Mouse (Mus musculus): ENCODE measurements around the gene Cdc20b.
A peak's percentile ranks its signal among the peaks of the same experiment; 100 is the strongest.
"Not testable (repeated sequence)": the region's sequence is repeated elsewhere in the genome, so short reads cannot be mapped to it uniquely, and the experiment has no call there.

The Cdc20b gene

DNA sequence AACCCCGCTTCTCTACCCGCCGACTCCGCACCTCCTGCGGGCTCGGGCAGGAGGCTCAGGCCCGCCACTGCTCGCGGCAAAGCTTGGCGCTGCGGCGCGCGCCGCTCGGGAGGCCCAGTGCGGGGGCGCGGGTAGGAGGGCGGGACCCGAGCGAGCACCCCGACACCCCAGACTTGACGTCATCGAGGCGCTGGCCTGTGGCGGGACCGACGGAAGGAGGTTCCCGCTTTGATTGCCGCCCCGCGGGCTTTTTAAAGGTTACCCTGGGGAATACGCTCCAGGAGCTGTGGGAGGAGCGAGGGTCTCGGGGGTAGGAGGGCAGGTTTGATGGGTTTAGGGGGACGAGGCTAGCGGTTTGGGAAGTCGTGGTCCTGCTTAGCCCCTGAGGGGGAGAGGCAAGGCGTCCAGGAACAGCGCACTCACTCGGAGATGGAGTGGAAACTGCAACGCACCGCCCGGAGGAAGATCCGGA, at the start of gene Cdc20b:
Cdc20b (plus strand) TSS at position 162 of the 472 bp plus-strand sequence.
- peak; percentile 63 for DNase-seq (ENCODE audit: extremely low spot score)

DNA sequence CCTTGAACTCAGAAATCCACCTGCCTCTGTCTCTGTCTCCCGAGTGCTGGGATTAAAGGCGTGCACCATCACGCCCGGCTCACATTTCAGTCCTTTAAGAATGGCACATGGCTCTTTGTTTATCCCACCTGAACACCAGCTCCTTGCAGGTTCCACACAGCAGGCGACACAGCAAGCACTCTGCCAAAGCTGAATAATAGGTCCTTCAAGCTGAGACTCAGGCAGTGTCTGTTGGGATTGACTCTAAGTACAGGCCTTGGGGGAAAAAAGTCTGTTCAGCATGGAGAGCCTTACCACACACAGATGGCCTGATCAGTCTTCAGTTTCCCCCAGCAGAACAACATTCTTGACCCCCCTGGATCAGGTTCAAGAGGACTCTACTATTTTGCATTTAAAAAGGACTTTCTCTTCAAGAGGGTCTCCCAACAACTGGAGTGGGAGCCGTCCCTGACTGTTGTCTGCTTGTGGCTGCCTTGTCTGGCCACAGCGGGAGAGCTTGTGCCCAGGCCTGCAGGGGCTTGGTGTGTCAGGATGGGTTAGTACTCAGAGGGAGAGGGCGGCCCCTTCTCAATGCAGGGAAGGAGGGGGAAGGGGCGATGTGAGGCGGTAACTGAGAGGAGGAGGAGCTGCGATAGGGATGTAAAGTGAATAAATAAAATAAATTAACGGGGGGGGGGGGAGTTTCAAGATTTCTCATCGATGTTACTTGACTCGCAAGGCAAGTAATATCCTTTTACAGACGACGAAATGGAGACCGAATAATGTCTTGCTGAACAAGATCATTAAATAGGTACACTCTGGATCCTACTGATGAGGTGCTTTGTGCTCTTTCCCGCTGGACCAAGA, 49.1 kb upstream of the Cdc20b start:
- DNase-seq (ENCODE audit: extremely low spot score) = peak; percentile 55

- no peak for DNase-seq (ENCODE audit: extremely low spot score)
Observed at GRCm38 (mm10) chr13:112986451-112986950, 48.4 kb upstream of the Cdc20b start.

DNA sequence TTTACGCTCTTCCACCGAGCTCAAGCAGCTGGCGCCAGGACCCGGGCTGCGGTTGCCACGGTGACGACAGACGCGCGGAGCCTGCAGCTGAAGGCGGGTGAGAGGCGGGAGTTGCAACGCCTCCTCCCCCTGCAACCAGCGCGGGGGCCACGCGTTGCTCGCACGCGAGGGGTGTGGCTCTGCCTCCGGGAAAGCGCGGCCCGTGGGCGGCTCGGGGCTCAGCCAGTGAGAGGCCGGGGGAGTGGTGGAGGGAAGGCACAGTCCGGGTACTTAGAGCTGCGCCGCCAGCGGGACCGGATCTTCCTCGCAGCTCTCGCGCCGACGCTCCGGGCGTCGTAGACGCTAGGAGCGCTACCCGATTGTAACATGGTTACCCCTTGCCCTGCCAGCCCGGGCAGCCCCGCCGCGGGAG, 47.4 kb upstream of the Cdc20b start, which contains the start of gene Ccno:
Ccno (plus strand) TSS at position 271 of the 412 bp plus-strand sequence.
- DNase-seq (ENCODE audit: extremely low spot score) = peak; percentile 90

DNA sequence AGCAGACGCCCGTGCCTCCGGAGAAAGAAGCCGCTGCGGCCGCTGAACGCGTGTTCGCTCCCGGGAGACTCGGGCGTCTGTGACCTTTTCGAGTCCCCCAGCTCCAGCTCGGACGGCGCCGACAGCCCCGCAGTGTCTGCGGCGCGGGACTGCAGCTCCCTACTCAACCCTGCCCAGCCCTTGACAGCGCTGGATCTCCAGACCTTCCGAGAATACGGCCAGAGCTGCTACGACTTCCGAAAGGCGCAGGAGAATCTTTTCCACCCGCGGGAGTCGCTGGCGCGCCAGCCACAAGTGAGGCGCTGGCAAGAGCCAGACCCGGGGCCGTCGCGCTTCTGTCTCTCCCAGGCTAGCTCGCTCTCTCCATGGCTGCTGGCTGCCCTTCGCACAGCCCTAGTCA, 46.9 kb upstream of the Cdc20b start:
- no peak for DNase-seq (ENCODE audit: extremely low spot score)

- peak; percentile 38 for DNase-seq (ENCODE audit: extremely low spot score)
Observed at GRCm38 (mm10) chr13:112988866-112989265, 46.0 kb upstream of the Cdc20b start.

DNA sequence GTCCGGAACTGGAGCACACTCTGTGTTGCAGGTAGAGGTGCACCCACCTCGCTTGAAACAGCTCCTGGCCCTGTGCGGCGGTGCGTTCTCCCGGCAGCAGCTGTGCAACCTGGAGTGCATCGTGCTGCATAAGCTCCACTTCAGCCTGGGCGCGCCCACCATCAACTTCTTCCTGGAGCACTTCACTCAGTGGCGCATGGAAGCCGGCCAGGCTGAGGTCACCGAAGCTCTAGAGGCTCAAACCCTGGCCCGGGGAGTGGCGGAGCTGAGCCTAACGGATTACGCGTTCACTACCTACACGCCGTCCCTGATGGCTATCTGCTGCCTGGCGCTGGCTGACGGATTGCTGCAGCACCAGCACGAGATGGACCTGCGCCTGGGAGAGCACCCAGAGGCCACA, 45.4 kb upstream of the Cdc20b start:
- peak; percentile 23 for DNase-seq (ENCODE audit: extremely low spot score)

DNA sequence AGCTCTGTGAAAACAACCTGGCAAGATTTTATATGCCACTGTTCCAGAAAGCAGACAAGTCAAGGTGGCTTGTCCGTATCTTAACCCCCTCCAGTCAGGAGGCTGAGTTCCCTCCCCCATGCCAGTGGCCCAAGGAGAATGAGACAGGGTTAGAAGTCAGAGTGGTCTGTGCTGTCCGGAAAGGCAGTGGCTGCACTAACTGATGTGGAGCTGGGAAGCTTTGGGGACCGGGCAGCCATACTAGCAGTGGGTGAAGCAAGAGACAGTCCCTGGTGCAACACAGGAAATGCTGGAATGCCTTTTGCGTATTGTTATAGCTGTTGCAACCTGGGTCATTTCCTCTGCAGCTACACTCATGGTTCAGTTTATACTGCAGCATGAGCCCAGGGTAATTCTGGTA, 44.6 kb upstream of the Cdc20b start:
- no peak for DNase-seq (ENCODE audit: extremely low spot score)

DNA sequence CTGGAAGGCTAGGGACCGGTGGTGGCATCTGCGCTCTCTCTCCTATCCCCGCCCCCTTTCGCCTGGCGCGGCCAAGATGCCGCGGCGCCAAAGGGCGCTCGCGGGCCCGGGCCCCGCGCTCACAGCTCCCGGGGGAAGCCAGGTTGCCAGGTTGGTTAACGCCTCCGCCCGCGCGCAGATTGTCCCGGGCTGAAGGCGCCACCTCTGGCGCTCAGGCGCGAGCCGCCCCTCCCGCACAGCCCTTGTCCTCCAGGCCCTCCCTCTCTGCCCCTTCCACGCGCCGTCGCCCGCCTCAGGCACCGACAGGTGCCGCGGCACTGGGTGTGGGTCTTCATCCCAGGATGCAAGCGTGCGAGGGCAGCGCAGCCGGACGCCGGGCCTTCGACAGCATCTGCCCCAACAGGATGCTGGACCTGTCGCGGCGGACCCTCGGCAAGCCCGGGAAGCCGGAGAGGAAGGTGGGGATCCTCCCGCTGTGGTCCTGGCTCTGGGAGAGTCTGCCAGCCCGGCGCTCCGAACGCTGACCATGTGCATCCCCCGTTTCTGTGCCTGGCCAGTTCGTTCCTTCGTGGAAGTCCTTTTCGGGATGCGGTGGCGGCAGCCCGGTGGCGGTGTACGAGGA, 41.3 kb upstream of the Cdc20b start, which contains the start of gene Mcidas:
Mcidas (plus strand) TSS at position 315 of the 622 bp plus-strand sequence.
- DNase-seq (ENCODE audit: extremely low spot score) = peak; percentile 38

GRCm38 (mm10) chr13:112994191-112994590, 40.7 kb upstream of the Cdc20b start:
- DNase-seq (ENCODE audit: extremely low spot score) = peak; percentile 61

DNA sequence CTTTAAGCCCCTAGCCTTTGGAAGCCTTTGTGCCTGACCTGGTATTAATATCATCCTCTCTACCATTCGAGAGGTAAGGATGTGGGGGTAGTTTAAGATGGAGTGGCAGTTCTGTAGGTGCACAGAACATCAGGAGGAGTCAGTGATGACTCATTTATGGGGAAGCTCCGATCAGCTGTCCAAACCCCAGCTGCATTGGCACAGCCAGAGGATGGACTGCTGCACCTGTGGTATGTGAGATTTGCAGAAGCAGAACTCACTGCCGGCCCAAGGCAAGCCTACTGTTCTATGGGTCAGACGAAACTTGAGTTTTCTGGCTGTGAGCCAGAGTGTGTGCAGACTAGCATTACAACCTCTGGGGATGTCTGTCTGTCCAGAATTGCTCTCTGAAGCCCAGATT, 38.5 kb upstream of the Cdc20b start:
- DNase-seq (ENCODE audit: extremely low spot score) = no peak

GRCm38 (mm10) chr13:112997369-112997768, 37.5 kb upstream of the Cdc20b start:
- DNase-seq (ENCODE audit: extremely low spot score) = no peak

DNA sequence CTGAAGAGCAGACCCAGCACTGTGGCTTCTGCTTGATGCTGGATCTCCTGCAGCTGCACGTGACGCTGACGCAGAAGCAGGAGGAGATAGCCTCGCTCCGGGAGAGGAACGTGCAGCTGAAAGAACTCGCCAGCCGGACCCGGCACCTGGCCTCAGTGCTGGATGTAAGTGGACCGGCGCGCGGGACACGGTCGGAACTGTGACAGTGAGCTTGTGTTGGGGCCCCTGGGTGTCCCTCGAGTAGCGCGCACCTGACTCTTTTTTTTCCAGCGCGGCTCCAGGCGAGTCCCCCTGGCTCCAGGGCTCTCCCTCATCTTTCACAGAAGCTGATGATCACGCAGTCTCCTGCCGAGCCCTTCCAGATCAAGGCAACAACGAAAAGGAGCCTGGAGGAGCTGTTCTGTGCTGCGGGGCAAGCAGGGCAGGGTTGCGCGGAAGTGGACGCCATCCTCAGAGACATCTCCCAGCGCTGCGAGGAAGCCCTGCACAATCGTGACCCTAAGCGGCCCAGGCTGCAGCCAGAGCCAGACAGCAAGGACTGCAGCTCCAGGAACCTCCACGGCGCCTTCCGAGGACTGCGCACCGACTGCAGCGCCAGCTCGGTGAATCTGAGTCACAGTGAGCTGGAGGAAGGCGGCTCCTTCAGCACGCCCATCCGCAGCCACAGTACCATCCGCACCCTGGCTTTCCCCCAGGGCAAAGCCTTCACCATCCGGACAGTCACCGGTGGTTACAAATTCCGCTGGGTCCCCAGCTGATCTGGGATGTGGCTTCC, 36.3 kb upstream of the Cdc20b start:
- DNase-seq (ENCODE audit: extremely low spot score) = peak; percentile 56

DNA sequence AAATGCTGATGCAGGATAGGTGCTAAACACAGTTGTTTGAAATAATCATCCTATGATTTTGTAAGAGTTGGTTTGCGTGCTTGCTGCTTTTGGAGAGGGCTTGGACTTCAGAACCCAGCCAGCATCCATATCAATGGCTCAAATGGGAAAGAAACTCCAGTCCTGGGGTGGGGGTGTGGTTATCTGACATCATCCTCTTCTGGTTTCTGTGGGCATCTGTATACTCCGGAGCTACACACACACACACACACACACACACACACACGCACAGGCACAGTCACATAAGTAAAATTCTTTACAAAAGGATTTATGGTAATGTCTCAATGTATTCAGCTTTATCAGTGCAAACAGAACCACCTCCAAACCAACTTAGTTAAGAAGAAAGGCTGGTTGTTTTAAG, 34.8 kb upstream of the Cdc20b start:
- DNase-seq (ENCODE audit: extremely low spot score) = no peak

DNA sequence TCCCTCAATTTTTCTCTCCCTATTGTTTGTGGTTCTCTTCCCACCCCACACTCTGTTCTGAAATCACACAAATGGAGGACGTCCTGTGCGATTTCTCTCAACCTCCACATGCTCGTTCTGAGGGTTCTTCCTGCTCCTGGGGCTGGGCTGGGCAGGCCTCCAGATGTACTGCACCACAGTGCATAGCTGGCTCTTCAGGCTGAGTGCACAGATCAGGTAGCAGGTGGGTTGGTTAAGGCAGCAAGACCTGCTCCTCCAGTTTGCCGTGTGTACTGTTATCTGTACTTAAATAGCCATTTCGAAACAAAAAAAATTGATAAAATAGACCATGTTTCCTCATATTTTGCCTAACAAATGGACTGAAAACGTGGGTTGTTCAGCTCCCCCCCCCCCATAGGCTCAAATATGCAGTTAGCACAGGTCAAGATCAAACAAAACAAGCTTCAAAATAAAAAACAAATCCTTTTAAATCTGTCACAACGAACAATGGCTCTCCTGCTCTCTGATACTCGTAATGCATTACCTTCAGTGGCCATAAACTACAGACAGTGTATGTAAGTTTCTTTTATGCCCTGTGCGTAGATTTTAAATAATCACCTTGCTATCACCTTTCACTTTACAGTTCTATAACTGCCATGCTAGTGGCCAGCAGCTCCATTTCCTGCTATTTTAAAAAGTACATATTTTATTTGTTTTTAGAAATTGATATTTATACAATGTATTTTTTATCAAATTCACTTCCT, 34.2 kb upstream of the Cdc20b start:
- DNase-seq (ENCODE audit: extremely low spot score) = no peak

GRCm38 (mm10) chr13:113012683-113013082, 22.2 kb upstream of the Cdc20b start:
- DNase-seq (ENCODE audit: extremely low spot score) = no peak

DNA sequence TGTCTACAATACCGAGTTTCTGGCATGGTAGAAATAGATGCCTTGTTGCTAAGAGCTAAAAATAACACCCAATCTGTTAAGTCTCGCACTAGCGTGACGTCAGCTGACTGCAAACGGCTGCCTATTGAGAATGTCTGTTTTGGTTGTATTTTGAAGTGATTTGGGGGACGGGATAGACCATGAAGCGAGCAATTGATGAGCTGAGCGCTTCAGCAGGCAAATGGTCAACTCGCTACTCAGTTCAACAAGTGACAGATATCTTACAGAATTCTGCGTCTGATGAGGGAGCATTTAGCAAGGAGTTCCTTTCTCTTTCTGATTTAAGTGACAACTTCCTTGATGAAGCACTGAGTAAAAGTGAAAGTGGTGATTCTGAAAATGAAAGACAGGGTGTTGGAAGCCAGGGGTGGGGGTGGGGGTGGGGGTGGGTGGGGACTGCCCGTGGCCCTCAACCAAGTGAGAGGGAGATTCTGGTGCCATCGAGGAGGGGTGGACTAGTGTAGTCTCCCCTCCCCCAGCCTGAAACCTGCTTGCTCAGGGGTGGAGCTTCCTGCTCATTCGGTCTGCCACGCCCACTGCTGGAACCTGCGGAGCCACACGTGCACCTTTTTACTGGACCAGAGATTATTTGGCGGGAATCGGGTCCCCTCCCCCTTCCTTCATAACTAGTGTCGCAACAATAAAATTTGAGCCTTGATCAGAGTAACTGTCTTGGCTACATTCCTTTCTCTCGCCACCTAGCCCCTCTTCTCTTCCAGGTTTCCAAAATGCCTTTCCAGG, 21.5 kb upstream of the Cdc20b start:
- not testable (repeated sequence) for DNase-seq (ENCODE audit: extremely low spot score)

GRCm38 (mm10) chr13:113021521-113021920, 13.4 kb upstream of the Cdc20b start:
- DNase-seq (ENCODE audit: extremely low spot score) = no peak

DNA sequence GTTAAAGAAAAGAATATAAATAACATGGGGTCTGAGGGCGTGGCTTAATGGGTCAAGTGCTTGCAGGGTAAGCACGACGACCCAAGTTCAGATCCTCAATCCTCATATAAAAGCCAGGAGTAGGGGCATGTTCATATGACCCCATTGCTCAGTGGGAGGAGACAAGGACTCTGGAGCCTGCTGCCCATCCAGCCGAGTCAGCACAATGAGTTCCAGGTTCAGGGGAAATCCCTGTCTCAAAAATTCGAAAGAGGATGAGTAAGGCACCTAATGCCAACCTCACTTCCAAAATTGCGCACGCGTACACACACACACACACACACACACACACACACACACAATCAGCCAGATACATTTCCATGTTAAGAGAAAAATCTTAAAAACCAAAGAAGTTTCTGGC, 12.4 kb upstream of the Cdc20b start:
- DNase-seq (ENCODE audit: extremely low spot score) = no peak

All from embryo, embryonic 9.5 days (tissue).